Mouse (Mus musculus): Measurements from ENCODE around the gene Rnf135. TPM values are rescaled to one million over a fixed set of nuclear protein-coding genes. Genes with fewer than 3 reads are reported as not detected.
"Not testable (repeated sequence)": the region's sequence is repeated elsewhere in the genome, so short reads cannot be mapped to it uniquely, and the experiment has no call there.

Gene Rnf135
- polyA plus RNA-seq, 1 experiment from 2014 or later, result 6.9 TPM

DNA sequence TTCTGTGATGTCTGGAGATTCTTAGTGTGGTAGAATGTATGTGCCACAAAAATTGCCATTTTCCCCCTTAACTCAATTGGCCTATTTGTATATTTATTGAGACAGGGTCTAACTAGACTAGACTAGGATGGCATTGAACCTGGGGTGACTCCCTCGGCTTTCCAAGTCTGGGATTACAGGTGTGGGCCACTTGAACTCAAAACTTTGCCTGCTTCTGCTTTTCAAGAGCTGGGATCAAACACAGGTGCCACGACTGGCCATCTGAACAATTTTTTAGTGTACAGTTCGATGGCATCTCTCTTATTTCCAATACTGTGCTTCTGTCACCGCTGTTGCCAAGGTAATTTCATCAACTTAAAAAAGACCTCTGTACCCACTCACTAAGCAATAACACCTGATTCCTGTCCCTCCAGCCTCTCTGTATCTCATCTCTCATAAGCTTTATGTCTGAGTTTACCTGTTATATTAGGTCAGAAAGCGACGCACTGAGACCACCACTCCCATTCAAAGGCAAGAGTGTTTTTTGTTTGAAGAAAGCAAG lies 950 bp downstream of the Rnf135 start:
- Histone ChIP-seq H3K27me3 (replicated peaks; ENCODE audit: control insufficient read depth, insufficient read depth, low read length) (no peaks in the 10 kb centered on the region), H3K9me3 (ENCODE audit: control insufficient read depth, low read length) (no peaks in the 10 kb centered on the region), H3K4me1 (replicated peaks; ENCODE audit: control insufficient read depth, insufficient read depth, low read length) (no peaks in the 10 kb centered on the region), H3K27ac (ENCODE audit: low read depth) (no peak overlapping the region), H3K9ac (ENCODE audit: low read length) (no peak overlapping the region), H3K4me3 (ENCODE audit: low read depth, low read length) (peak overlapping the region; percentile 64), H3K4me2 (ENCODE audit: low read length) (peak overlapping the region; percentile 56), H3K36me3 (ENCODE audit: control insufficient read depth, insufficient read depth, low read length) (no peaks in the 10 kb centered on the region)
- DNase-seq (ENCODE audit: low spot score) (no peak), ATAC-seq (replicated peaks; ENCODE audit: low FRiP score, low TSS enrichment, low read depth) (no peak)
- WGBS, result 86% methylated on average over 6 of the region's 6 CpGs

DNA sequence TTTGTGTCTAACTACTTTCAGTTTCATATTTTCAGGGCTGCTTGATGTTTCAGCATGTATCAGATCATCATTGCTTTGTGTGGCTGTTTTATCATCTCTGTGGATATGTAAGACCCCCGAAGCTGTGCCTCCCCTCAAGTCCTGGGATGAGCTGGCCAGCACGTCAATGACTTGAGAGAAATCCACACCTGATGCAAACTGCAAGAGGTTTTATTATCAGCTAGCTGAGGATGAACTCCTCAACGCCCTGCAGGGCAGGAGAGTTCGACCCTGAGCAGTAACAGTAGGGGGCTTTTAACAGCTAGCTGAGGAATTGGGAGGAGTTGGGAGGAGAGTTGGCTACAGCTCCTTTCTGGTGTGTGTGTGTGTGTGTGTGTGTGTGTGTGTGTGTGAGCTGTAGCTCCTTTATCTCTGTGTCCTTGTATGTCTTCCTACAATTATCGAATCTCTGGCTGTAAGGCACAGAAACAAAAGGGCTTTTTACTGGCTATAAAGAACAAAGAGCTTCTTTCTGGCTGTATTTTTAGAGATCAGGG lies 1.9 kb downstream of the Rnf135 start:
- ATAC-seq (replicated peaks; ENCODE audit: low FRiP score, low TSS enrichment, low read depth), result not testable (repeated sequence)

DNA sequence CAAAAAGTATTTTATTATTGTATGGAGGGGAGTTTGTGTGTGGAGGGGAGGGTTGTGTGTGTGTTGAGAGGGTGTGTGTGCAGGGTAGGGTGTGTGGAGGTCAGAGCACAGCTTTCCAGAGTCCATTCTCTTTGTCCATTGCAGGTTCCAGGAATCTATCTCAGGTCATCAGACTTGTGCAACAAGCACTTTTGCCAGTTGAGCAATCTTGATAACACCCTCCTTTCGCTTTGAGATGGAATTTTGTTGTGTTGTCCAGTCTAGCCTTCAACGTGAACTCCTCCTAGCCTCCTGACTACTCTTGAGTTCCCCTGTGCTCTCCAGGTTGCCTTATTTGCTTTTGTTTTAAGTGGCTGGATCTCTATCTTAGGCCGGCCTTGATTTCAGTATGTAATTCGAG lies 6.6 kb downstream of the Rnf135 start:
- Histone ChIP-seq H3K9me3 (ENCODE audit: control insufficient read depth, low read length) (no peaks in the 10 kb centered on the region), H3K4me1 (replicated peaks; ENCODE audit: control insufficient read depth, insufficient read depth, low read length) (no peaks in the 10 kb centered on the region), H3K36me3 (ENCODE audit: control insufficient read depth, insufficient read depth, low read length) (peaks cover 13% of the 10 kb centered on the region; the same call in 1 of the 2 replicates), H3K27me3 (replicated peaks; ENCODE audit: control insufficient read depth, insufficient read depth, low read length) (no peaks in the 10 kb centered on the region), H3K4me2 (ENCODE audit: low read length) (no peak overlapping the region), H3K9ac (ENCODE audit: low read length) (no peak overlapping the region), H3K27ac (ENCODE audit: low read depth) (no peak overlapping the region), H3K4me3 (ENCODE audit: low read depth, low read length) (no peak overlapping the region)
- ATAC-seq (replicated peaks; ENCODE audit: low FRiP score, low TSS enrichment, low read depth), result no peak
- no peak for DNase-seq (ENCODE audit: low spot score)
- WGBS, result 60% methylated on average over 4 of the region's 4 CpGs

More for the DNA sequence above, 1.9 kb downstream of the Rnf135 start:
- not testable (repeated sequence) for H3K36me3 ChIP-seq (ENCODE audit: control insufficient read depth, insufficient read depth, low read length); DNase-seq (ENCODE audit: low spot score); H3K9ac ChIP-seq (ENCODE audit: low read length); H3K4me2 ChIP-seq (ENCODE audit: low read length); H3K27ac ChIP-seq (ENCODE audit: low read depth); H3K27me3 ChIP-seq (replicated peaks; ENCODE audit: control insufficient read depth, insufficient read depth, low read length); H3K4me1 ChIP-seq (replicated peaks; ENCODE audit: control insufficient read depth, insufficient read depth, low read length); H3K9me3 ChIP-seq (ENCODE audit: control insufficient read depth, low read length); H3K4me3 ChIP-seq (ENCODE audit: low read depth, low read length)
- WGBS, result 65% methylated on average over 5 of the region's 5 CpGs

DNA sequence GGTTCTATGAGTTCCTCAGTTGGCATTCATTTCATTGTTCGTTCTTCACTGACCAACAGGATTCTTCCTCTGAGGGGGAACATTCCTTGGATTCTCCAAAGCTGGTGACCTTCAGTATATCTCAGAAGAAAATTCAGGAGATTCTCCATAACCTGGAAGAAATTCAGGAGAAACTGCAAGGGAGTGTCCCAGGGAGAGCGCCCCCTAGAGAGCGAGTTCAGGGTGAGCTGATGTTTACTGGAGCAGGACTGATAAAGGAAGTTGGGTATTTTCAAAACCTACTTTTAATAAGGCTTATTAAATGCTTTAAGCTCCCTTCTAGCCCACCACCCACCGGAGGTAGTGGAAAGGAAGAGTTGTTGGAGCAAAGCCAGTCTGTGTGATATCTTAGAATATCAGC lies 10.2 kb downstream of the Rnf135 start:
- Histone ChIP-seq H3K9me3 (ENCODE audit: control insufficient read depth, low read length) (no peaks in the 10 kb centered on the region), H3K9ac (ENCODE audit: low read length) (no peak overlapping the region), H3K36me3 (ENCODE audit: control insufficient read depth, insufficient read depth, low read length) (peaks cover 15% of the 10 kb centered on the region), H3K4me1 (replicated peaks; ENCODE audit: control insufficient read depth, insufficient read depth, low read length) (no peaks in the 10 kb centered on the region), H3K4me2 (ENCODE audit: low read length) (no peak overlapping the region), H3K27me3 (replicated peaks; ENCODE audit: control insufficient read depth, insufficient read depth, low read length) (no peaks in the 10 kb centered on the region), H3K27ac (ENCODE audit: low read depth) (no peak overlapping the region), H3K4me3 (ENCODE audit: low read depth, low read length) (no peak overlapping the region)
- 65% methylated on average over 4 of the region's 4 CpGs for WGBS
- ATAC-seq (replicated peaks; ENCODE audit: low FRiP score, low TSS enrichment, low read depth) (no peak), DNase-seq (ENCODE audit: low spot score) (no peak)

- ATAC-seq (replicated peaks; ENCODE audit: low FRiP score, low TSS enrichment, low read depth) (no peak), DNase-seq (ENCODE audit: low spot score) (no peak)
- Histone ChIP-seq H3K9ac (ENCODE audit: low read length) (no peak overlapping the region), H3K36me3 (ENCODE audit: control insufficient read depth, insufficient read depth, low read length) (peaks cover 16% of the 10 kb centered on the region), H3K4me2 (ENCODE audit: low read length) (no peak overlapping the region), H3K4me3 (ENCODE audit: low read depth, low read length) (no peak overlapping the region), H3K27ac (ENCODE audit: low read depth) (no peak overlapping the region), H3K27me3 (replicated peaks; ENCODE audit: control insufficient read depth, insufficient read depth, low read length) (no peaks in the 10 kb centered on the region), H3K9me3 (ENCODE audit: control insufficient read depth, low read length) (no peaks in the 10 kb centered on the region), H3K4me1 (replicated peaks; ENCODE audit: control insufficient read depth, insufficient read depth, low read length) (no peaks in the 10 kb centered on the region)
- 87% methylated on average over 7 of the region's 7 CpGs for WGBS
Observed at GRCm38 (mm10) chr11:80196351-80196750, 12.7 kb downstream of the Rnf135 start.

- Histone ChIP-seq H3K9me3 (ENCODE audit: control insufficient read depth, low read length) (no peaks in the 10 kb centered on the region), H3K4me2 (ENCODE audit: low read length) (no peak overlapping the region), H3K36me3 (ENCODE audit: control insufficient read depth, insufficient read depth, low read length) (peaks cover 10% of the 10 kb centered on the region), H3K27me3 (replicated peaks; ENCODE audit: control insufficient read depth, insufficient read depth, low read length) (no peaks in the 10 kb centered on the region), H3K4me1 (replicated peaks; ENCODE audit: control insufficient read depth, insufficient read depth, low read length) (no peaks in the 10 kb centered on the region), H3K27ac (ENCODE audit: low read depth) (no peak overlapping the region), H3K9ac (ENCODE audit: low read length) (no peak overlapping the region), H3K4me3 (ENCODE audit: low read depth, low read length) (no peak overlapping the region)
- ATAC-seq (replicated peaks; ENCODE audit: low FRiP score, low TSS enrichment, low read depth), result no peak
- no peak for DNase-seq (ENCODE audit: low spot score)
- 96% methylated on average over 3 of the region's 3 CpGs for WGBS
Observed at GRCm38 (mm10) chr11:80199316-80199715, 15.7 kb downstream of the Rnf135 start.

GRCm38 (mm10) chr11:80199773-80200172 lies 16.1 kb downstream of the Rnf135 start:
- WGBS, result 97% methylated on average over 2 of the region's 2 CpGs
- Histone ChIP-seq H3K4me2 (ENCODE audit: low read length) (no peak overlapping the region), H3K9me3 (ENCODE audit: control insufficient read depth, low read length) (no peaks in the 10 kb centered on the region), H3K9ac (ENCODE audit: low read length) (no peak overlapping the region), H3K4me1 (replicated peaks; ENCODE audit: control insufficient read depth, insufficient read depth, low read length) (no peaks in the 10 kb centered on the region), H3K27ac (ENCODE audit: low read depth) (no peak overlapping the region), H3K27me3 (replicated peaks; ENCODE audit: control insufficient read depth, insufficient read depth, low read length) (no peaks in the 10 kb centered on the region), H3K4me3 (ENCODE audit: low read depth, low read length) (no peak overlapping the region), H3K36me3 (ENCODE audit: control insufficient read depth, insufficient read depth, low read length) (peaks cover 6% of the 10 kb centered on the region; the same call in 1 of the 2 replicates)
- DNase-seq (ENCODE audit: low spot score) (no peak), ATAC-seq (replicated peaks; ENCODE audit: low FRiP score, low TSS enrichment, low read depth) (no peak)

- ATAC-seq (replicated peaks; ENCODE audit: low FRiP score, low TSS enrichment, low read depth) (no peak), DNase-seq (ENCODE audit: low spot score) (no peak)
- no peak overlapping the region for H3K27ac ChIP-seq (ENCODE audit: low read depth)
- no peak overlapping the region for H3K9ac ChIP-seq (ENCODE audit: low read length)
- no peaks in the 10 kb centered on the region for H3K4me1 ChIP-seq (replicated peaks; ENCODE audit: control insufficient read depth, insufficient read depth, low read length)
- no peaks in the 10 kb centered on the region for H3K9me3 ChIP-seq (ENCODE audit: control insufficient read depth, low read length)
- 82% methylated on average over 1 of the region's 1 CpGs for WGBS
- H3K4me2 ChIP-seq (ENCODE audit: low read length), result no peak overlapping the region
- H3K27me3 ChIP-seq (replicated peaks; ENCODE audit: control insufficient read depth, insufficient read depth, low read length), result no peaks in the 10 kb centered on the region
- H3K4me3 ChIP-seq (ENCODE audit: low read depth, low read length), result no peak overlapping the region
- peaks cover 5% of the 10 kb centered on the region; the same call in 1 of the 2 replicates for H3K36me3 ChIP-seq (ENCODE audit: control insufficient read depth, insufficient read depth, low read length)
Observed at GRCm38 (mm10) chr11:80200326-80200725, 16.7 kb downstream of the Rnf135 start.

DNA sequence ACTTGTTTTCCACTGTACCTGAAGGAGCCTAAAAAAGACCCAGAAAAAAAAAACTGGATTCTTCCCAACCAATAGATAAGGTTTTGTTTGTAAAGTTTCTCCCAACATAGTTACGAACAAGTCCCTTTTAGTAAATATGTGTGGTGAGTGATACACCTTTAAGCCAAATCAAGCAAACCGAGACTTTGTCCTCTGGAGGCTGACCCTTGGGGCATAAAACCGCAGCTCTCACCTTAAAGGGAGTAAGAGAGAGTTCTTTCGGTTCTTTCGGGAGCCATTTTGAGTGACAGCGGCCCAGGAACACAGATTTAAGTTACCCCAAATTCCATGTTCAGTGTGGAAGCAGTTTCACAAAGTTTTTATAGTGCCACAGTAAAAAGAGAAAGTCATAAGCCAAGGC lies 18.6 kb downstream of the Rnf135 start:
- no peaks in the 10 kb centered on the region for H3K9me3 ChIP-seq (ENCODE audit: control insufficient read depth, low read length)
- no peaks in the 10 kb centered on the region for H3K27me3 ChIP-seq (replicated peaks; ENCODE audit: control insufficient read depth, insufficient read depth, low read length)
- H3K36me3 ChIP-seq (ENCODE audit: control insufficient read depth, insufficient read depth, low read length), result peaks cover 5% of the 10 kb centered on the region; the same call in 1 of the 2 replicates
- H3K4me3 ChIP-seq (ENCODE audit: low read depth, low read length), result no peak overlapping the region
- H3K4me2 ChIP-seq (ENCODE audit: low read length), result no peak overlapping the region
- DNase-seq (ENCODE audit: low spot score) (no peak), ATAC-seq (replicated peaks; ENCODE audit: low FRiP score, low TSS enrichment, low read depth) (no peak)
- H3K9ac ChIP-seq (ENCODE audit: low read length), result no peak overlapping the region
- H3K27ac ChIP-seq (ENCODE audit: low read depth), result no peak overlapping the region
- WGBS, result 74% methylated on average over 6 of the region's 6 CpGs
- no peaks in the 10 kb centered on the region for H3K4me1 ChIP-seq (replicated peaks; ENCODE audit: control insufficient read depth, insufficient read depth, low read length)
